Mouse (Mus musculus) olfactory bulb, adult 2 months (tissue): ENCODE data around the gene Adamtsl2.

Experiments used
- CTCF ChIP-seq: fragments of 200-500 bp; IDR thresholded peaks from 2 replicates; pipeline ENCODE4 v1.5.1; 2012; ENCODE audit warnings: low read depth, mild to moderate bottlenecking, low read length, moderate library complexity; ENCODE audit not compliant: insufficient read depth
- POLR2A ChIP-seq: fragments of 200-500 bp; IDR thresholded peaks from 2 replicates; pipeline ENCODE4 v1.6.1; 2012; ENCODE audit warnings: mild to moderate bottlenecking, low read depth, low read length, moderate library complexity; ENCODE audit not compliant: insufficient read depth

DNA sequence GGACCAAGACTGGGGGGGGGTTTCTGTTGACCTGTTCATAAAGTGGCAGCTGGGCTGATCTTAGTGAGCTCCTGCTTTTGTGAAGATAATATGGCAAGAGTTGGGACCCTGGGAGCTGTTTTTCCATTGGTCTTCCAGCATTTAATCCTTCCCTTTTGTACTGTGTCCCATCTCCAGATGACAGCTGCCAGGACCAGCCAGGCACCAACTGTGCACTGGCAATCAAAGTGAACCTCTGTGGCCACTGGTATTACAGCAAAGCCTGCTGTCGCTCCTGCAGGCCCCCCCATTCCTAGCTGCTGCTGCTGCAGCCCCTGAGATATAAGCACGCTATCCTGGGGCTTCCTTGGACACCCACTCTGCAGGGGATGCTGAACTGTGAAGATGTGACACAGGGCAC, 29.0 kb downstream of the Adamtsl2 start:
- no peak for TF ChIP-seq POLR2A
- no peak for TF ChIP-seq CTCF
